Mouse (Mus musculus): ENCODE measurements around the gene 3110082I17Rik.

3110082I17Rik gene

DNA sequence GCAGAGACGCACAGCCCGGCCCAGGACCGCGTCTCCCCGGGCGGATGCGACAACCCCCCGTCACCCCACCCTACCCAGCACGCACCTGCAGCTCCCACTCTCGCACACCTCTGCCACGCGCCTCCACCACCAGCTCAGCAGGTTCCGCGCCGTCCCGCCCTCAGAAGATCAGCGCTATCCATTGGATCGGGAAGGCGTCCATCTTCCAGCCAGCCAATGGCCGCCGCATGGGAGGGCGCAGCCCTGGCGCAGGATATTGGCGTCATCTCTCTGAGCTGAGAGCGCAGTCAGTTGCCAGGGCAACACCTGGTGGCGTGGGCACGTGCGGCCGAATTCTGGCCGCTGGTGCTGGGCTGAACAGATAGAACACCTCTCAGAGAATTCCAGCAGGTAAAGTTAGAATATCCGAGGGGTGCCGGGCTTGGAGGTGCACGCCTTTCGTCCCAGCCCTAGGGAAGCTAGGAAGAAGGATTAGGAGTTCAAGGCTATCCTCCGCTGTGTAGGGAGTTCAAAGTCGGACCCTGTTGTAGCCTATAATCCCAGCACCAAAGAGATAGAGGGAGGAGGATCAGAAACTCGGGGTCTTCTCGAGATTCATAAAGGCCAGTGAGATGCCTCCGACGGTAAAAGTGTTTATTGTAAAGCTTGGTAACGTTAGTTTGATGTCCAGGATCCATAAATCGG is at the start of gene 3110082I17Rik:
TSS of gene 3110082I17Rik (minus strand) at position 144 of the 684 bp plus-strand sequence.
- DNase-seq (ENCODE audit: low spot score), result peak; percentile 96

GRCm38 (mm10) chr5:139506207-139506606 is 45.9 kb upstream of the 3110082I17Rik start:
- DNase-seq (ENCODE audit: low spot score), result no peak

GRCm38 (mm10) chr5:139505073-139505606 is 44.8 kb upstream of the 3110082I17Rik start:
- peak; percentile 72 for DNase-seq (ENCODE audit: low spot score)

GRCm38 (mm10) chr5:139502281-139502680 is 42.0 kb upstream of the 3110082I17Rik start:
- DNase-seq (ENCODE audit: low spot score), result no peak

GRCm38 (mm10) chr5:139498791-139499190 is 38.5 kb upstream of the 3110082I17Rik start:
- no peak for DNase-seq (ENCODE audit: low spot score)

GRCm38 (mm10) chr5:139496939-139497338 is 36.6 kb upstream of the 3110082I17Rik start:
- DNase-seq (ENCODE audit: low spot score), result no peak

GRCm38 (mm10) chr5:139495019-139495669 is 34.8 kb upstream of the 3110082I17Rik start:
- DNase-seq (ENCODE audit: low spot score), result no peak

DNA sequence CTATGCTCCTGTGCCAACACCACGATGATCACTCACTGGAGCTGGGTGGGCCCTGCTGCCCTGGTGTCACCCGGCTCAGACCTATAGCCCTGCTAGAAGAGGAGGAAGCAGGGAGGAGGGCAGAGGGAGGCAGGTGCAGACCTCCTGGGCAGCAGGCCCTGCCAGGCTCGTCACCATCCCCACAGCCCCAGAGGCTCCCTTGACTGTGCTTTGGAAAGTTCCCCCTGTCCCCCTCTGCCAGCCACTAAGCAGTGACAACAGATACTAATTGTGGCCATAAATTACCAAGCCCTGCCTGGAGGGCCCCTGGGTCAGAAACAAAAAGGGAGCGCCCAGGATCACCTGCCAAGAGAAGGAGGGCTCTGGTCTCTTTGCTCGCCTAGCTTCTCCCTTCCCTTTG is 33.4 kb upstream of the 3110082I17Rik start:
- DNase-seq (ENCODE audit: low spot score), result no peak

DNA sequence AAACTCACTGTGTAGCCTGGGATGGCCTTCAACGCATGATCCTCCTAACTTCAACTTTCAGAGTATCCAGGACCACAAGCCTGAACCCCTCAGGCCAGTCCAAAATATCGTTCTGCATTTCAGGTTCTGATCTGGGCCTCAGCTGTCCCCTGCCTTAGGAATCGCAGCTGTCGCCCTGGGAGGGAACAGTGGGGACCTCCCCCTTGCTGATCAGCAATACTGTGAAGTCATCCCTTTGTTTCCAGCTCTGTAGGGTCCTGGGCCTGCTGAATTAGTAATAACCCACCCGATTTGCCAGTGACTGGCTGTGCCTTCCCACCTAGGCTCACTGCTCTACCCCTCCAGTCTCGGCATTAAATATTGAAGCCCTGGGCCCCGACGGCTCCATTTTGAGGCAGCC is 31.0 kb upstream of the 3110082I17Rik start:
- DNase-seq (ENCODE audit: low spot score), result no peak

DNA sequence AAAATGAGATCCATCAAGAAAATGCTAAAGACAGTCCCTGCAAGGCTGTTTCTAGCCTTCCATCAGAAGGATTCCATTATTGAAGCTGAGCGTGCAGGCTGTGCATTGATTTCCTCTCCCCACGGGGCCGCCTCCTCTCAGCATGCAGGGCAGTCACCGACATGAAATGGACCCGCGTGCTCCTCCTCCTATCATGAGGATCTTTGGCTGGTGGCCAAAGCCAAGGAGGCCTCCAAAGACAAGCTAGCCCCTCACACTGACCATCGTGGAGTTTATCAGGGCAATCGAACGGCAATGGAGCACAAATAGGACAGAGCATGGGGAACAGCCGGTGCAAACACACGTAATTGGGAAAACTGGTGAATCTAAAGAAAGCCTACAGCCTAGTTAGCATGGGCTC is 29.8 kb upstream of the 3110082I17Rik start:
- DNase-seq (ENCODE audit: low spot score), result no peak

- peak; percentile 100 for DNase-seq (ENCODE audit: low spot score)
Measured at GRCm38 (mm10) chr5:139484185-139484814, 24.0 kb upstream of the 3110082I17Rik start, which contains the start of gene Zfand2a. Zfand2a (minus strand) TSS chr5:139484549.

- DNase-seq (ENCODE audit: low spot score), result peak; percentile 14
Measured at GRCm38 (mm10) chr5:139483171-139483848, 23.0 kb upstream of the 3110082I17Rik start.

DNA sequence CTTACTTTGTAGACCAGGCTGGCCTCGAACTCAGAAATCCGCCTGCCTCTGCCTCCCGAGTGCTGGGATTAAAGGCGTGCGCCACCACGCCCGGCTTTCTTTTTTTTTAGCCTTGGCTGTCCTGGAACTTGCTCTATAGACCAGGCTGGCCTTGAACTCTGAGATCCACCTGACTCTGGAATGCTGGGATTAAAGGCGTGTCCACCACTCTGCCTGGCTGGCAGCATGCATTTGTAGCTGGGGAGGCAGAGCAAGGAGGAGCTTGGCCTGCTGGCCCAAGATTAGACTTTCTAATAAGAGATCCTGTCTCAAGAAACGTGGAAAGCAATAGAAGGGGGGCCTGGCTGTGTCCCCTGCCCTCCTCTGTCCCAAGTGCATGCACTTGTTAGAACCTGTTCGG is 20.1 kb upstream of the 3110082I17Rik start:
- no peak for DNase-seq (ENCODE audit: low spot score)

GRCm38 (mm10) chr5:139479088-139479487 is 18.8 kb upstream of the 3110082I17Rik start:
- DNase-seq (ENCODE audit: low spot score), result no peak

DNA sequence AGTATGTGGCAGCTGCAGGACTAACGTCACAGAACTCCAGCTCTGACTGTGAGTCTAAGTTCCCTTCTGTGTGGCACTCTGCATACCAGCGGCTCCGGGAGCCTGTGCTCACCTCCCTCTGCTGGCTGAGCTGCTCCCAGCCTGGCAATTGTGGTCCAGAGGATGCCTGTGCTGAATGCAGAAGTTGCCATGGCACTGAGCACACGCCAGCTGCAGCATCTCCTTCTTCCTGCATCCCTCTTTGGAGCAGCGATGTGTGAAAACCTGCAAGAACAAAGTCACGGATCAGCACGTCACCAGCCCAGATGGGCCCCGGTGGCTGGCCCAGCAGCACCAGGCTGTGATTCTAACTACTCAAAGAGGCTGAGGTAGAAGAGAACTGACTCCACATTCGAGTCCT is 14.4 kb upstream of the 3110082I17Rik start:
- DNase-seq (ENCODE audit: low spot score), result no peak

DNA sequence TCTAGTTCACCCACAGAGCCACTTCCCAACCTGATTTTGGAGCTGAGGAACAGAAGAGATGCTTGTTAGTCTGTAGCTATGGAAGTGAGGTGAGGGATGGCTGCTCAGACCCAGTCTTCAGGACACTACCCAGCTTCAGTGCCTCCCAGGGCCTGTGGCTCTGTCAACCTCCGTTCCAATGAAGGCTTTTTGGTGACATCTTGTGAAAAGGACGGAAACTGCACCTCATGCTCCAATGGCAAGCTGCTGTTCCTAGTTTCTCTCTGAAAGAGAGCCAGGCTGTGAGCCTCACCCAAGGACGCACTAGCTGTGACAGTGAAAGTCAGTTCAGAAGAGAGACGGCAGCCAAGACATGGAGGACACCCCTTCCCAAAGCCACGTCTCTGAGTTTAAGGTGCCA is 7.7 kb upstream of the 3110082I17Rik start:
- no peak for DNase-seq (ENCODE audit: low spot score)

DNA sequence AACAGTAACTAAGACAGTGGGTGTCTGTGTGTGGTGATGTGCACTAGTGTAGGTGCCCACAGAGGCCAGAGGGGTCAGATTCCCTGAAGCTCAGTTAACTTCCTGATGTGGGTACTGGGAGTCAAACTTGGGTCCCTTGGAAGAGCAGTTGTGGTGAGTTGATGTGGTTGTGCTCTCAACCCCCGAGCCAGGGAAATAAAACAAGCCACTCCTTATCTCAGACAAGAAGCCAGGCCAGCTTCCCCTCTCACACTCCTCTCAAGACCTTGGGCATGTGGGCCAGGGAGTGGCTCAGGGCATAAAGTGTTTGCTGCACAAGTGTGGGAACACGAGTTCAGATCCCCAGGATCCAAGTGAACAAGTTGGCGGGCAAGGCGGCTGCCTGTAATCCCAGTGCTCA is 6.5 kb upstream of the 3110082I17Rik start:
- DNase-seq (ENCODE audit: low spot score), result no peak

DNA sequence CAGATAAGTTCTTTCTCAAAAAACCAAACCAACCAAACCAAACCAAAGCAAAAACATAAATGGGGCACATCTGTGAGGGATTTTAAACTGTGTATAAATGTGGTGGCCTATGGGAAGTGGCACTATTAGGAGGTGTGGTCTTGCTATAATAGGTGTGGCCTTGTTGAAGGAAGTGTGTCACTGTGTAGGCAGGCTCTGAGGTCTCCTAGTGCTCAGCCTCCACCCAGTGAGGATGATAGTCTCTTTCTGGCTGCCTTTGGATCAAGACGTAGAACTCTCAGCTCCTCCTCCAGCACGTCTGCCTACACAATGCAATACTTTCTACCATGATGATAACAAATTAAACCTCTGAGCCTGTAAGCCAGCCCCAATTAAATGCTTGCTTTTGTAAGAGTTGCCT is 6.0 kb upstream of the 3110082I17Rik start:
- no peak for DNase-seq (ENCODE audit: low spot score)

DNA sequence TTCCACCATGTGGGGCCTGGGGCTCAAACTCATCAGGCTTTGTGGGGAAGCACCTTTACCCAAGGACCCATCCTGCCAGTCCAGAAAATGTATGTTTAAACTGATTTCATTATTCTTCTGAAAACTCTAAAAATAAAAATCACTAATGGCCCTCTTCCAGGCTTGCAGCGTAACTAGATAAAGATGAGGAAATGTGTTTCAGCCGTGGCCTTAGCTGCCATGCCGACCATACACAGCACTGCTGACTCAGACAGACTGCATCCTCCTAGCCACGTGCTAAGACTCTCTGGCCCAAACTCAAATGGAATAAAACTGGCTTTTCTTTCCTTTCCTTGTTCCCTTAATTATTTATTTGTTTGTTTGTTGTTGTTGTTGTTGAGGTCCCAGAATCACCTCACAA is 4.5 kb upstream of the 3110082I17Rik start:
- no peak for DNase-seq (ENCODE audit: low spot score)

DNA sequence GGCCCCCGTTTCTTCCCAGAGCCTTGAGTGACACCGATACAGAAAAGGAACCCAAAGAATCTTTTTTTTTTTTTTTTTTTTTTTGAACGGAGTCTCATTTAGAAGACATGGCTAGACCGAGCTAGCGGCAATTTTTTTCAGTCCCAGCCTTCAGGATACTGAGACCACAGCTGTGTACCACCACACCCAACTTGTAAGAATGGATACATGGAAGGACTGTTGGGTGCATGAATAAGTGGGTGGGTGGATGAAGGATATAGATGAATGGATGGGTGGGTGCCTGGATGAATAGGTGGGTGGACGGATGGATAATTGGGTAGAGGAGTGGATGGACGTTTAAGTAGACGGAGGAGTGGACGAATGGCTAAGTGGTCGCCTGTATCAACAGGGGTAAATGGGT is 389 bp downstream of the 3110082I17Rik start:
- peak; percentile 17 for DNase-seq (ENCODE audit: low spot score)

GRCm38 (mm10) chr5:139457241-139457640 is 3.1 kb downstream of the 3110082I17Rik start:
- DNase-seq (ENCODE audit: low spot score), result no peak

DNA sequence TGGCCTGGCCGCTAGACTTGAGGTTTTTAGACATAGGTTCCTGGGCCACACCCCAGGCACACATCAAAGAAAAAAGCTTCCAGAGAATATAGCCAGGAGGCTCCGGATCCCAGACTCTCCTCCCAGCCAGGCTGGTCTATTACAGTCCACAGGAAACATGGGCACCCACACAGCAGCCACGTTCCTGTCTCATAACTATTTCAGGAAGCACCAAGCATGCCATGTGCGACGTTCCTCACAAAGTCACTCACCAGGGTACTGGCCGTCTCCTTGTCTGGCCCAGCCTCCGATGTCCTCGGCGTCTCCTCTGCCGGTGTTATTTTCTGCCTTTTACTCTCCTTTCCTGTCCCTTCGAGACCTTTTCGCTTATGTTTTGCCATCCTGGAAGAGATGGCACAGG is 5.2 kb downstream of the 3110082I17Rik start:
- DNase-seq (ENCODE audit: low spot score), result no peak
